Mouse (Mus musculus) liver, adult 2 months (tissue): ENCODE measurements around the gene Rad21l.

Experiments
- CTCF ChIP-seq: fragments of 200-500 bp; IDR thresholded peaks from 2 replicates; pipeline ENCODE4 v1.5.1; 2011; ENCODE audit warnings: low read depth, low read length, control low read depth
- POLR2A ChIP-seq: fragments of 200-500 bp; IDR thresholded peaks from 2 replicates; pipeline ENCODE4 v1.6.1; 2011; ENCODE audit warnings: low read length, control low read depth; ENCODE audit not compliant: insufficient read depth; ENCODE audit errors: extremely low read depth

DNA sequence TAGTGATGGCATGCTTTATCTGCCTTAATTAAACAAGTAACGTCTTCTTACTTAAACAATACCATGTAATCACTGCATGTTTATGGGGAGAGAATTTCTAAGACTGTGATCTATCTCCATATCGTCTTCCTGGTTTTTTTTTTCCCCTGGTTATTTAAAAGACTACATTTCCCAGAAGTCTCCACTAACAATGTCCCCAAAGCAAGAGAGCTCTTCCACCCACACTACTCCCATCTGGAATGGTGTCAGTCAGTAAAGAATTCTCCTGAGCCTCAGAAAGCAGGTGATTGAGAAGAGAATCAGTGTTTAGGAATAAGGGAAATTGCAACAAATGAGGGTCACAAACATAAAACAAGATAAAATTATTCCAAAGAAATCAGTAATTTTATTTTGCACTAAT, 33.4 kb downstream of the Rad21l start:
- TF ChIP-seq POLR2A (no peak), CTCF (no peak)
